Mouse (Mus musculus): ENCODE measurements around the gene Pipox. TPM values are rescaled to one million over a fixed set of nuclear protein-coding genes. Genes with fewer than 3 reads are reported as not detected.

Pipox gene
- polyA plus RNA-seq, 1 experiment from 2014 or later: 6.2 TPM

DNA sequence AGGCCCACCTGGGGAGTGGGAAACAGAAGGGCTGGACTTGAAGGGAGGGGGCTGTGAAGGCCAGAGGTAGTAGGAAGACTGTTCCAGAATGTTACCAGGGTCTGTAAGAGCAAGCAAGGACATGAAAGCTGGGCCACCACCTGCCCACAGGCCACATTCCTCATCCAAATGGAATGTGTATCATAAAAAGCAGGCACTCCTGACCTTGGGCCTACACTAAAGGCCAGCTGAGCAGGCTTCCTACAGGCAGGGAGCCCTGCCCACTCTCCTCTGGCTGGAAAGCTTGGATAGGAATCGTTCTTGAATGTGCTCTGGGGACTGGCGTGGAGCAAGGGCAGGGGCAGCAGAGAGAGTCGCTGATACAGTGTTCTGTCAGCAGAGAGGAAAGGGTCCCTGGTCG is 57.1 kb downstream of the Pipox start:
- 0 out of 2 replicates have a peak, but pooled peaks cover 5% of the 10 kb centered on the region for H3K27me3 ChIP-seq (ENCODE audit: control insufficient read depth, insufficient read depth, low read length)

DNA sequence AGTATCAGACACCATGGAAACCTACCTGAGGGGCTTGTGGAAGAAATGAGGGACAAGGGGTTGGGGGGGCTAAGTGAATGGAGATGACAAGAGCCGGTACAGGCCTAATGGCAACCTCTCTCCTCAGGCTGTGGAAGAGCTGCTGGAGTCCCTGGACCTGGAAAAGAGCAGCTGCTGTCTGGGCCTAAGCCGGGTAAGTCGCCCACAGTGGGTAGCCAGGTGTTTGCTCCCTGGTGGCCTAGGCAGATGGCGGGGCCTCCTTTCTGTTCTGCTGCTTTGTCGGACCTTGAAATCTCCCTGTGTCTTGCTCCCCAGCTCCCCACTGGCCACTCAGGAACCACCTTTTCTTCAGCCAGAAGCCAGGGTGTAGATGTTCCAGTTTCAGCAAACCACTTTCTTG is 57.6 kb downstream of the Pipox start:
- Histone ChIP-seq H3K36me3 (ENCODE audit: control insufficient read depth, insufficient read depth, low read length) (peaks cover 21% of the 10 kb centered on the region), H3K4me3 (ENCODE audit: low read length) (no peak overlapping the region), H3K27ac (ENCODE audit: low read depth, low read length) (no peak overlapping the region), H3K27me3 (ENCODE audit: control insufficient read depth, insufficient read depth, low read length) (0 out of 2 replicates have a peak, but pooled peaks cover 5% of the 10 kb centered on the region), H3K4me2 (replicated peaks; ENCODE audit: low read depth, low read length) (no peak overlapping the region), H3K9ac (ENCODE audit: low read depth, low read length) (no peak overlapping the region), H3K4me1 (ENCODE audit: control insufficient read depth, insufficient read depth, low read length) (0 out of 2 replicates have a peak, but pooled peaks cover 2% of the 10 kb centered on the region), H3K9me3 (ENCODE audit: control insufficient read depth, low read length) (no peaks in the 10 kb centered on the region)
- 88% methylated on average over 5 of the region's 5 CpGs for WGBS
- ATAC-seq (ENCODE audit: low FRiP score, low TSS enrichment): no peak

More for the DNA sequence above, 57.1 kb downstream of the Pipox start:
- Histone ChIP-seq H3K9ac (ENCODE audit: low read depth, low read length) (no peak overlapping the region), H3K36me3 (ENCODE audit: control insufficient read depth, insufficient read depth, low read length) (peaks cover 23% of the 10 kb centered on the region), H3K4me2 (replicated peaks; ENCODE audit: low read depth, low read length) (no peak overlapping the region), H3K4me1 (ENCODE audit: control insufficient read depth, insufficient read depth, low read length) (0 out of 2 replicates have a peak, but pooled peaks cover 3% of the 10 kb centered on the region), H3K4me3 (ENCODE audit: low read length) (no peak overlapping the region), H3K27ac (ENCODE audit: low read depth, low read length) (no peak overlapping the region), H3K9me3 (ENCODE audit: control insufficient read depth, low read length) (no peaks in the 10 kb centered on the region)
- ATAC-seq (ENCODE audit: low FRiP score, low TSS enrichment): no peak
- WGBS: 63% methylated on average over 4 of the region's 4 CpGs

DNA sequence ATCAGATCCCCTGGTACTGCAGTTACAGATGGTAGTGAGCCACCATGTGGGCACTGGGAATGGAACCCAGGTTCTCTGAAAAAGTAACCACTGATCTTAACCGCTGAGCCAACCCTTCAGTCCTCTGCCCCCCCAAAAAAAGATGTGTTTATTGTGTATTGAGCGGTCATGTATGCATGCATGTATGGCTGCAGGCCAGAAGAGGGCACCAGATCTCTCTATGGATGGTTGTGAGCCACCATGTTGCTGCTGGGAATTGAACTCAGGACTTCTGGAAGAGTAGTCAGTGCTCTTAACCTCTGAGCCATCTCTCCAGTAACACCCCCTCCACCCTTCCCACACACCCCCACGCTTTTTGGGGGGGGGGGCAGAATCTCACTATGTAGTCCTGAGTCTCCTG is 58.8 kb downstream of the Pipox start:
- no peak for ATAC-seq (ENCODE audit: low FRiP score, low TSS enrichment)
- no peak overlapping the region for H3K4me3 ChIP-seq (ENCODE audit: low read length)
- 0 out of 2 replicates have a peak, but pooled peaks cover 5% of the 10 kb centered on the region for H3K27me3 ChIP-seq (ENCODE audit: control insufficient read depth, insufficient read depth, low read length)
- H3K4me2 ChIP-seq (replicated peaks; ENCODE audit: low read depth, low read length): no peak overlapping the region
- no peaks in the 10 kb centered on the region for H3K9me3 ChIP-seq (ENCODE audit: control insufficient read depth, low read length)
- H3K4me1 ChIP-seq (ENCODE audit: control insufficient read depth, insufficient read depth, low read length): no peaks in the 10 kb centered on the region
- H3K36me3 ChIP-seq (ENCODE audit: control insufficient read depth, insufficient read depth, low read length): peaks cover 14% of the 10 kb centered on the region
- no peak overlapping the region for H3K9ac ChIP-seq (ENCODE audit: low read depth, low read length)
- WGBS: 86% methylated on average over 3 of the region's 3 CpGs
- H3K27ac ChIP-seq (ENCODE audit: low read depth, low read length): no peak overlapping the region

DNA sequence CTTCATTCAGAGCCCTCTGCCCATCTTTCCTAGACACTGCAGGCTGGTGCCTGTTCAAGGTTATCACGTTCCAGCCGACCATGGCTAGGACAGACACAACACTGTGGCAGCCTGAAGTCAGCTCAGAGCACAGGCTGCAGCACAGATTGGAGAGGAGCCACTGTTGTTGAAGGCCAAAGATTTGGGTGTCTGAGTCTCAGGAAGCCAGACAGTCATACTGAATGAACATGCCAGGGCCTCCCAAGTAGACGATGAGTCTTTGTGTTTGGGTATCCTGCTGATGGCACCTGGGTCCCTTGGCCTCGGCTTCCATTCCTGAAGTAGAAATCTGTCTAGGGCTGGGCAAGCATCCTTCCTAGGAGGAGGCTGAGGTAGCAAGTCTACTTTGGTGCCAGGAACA is 61.4 kb downstream of the Pipox start:
- Histone ChIP-seq H3K36me3 (ENCODE audit: control insufficient read depth, insufficient read depth, low read length) (peaks cover 24% of the 10 kb centered on the region), H3K4me1 (ENCODE audit: control insufficient read depth, insufficient read depth, low read length) (no peaks in the 10 kb centered on the region), H3K27me3 (ENCODE audit: control insufficient read depth, insufficient read depth, low read length) (no peaks in the 10 kb centered on the region), H3K27ac (ENCODE audit: low read depth, low read length) (no peak overlapping the region), H3K4me2 (replicated peaks; ENCODE audit: low read depth, low read length) (no peak overlapping the region), H3K9me3 (ENCODE audit: control insufficient read depth, low read length) (no peaks in the 10 kb centered on the region), H3K9ac (ENCODE audit: low read depth, low read length) (no peak overlapping the region), H3K4me3 (ENCODE audit: low read length) (no peak overlapping the region)
- 89% methylated on average over 4 of the region's 4 CpGs for WGBS
- no peak for ATAC-seq (ENCODE audit: low FRiP score, low TSS enrichment)

DNA sequence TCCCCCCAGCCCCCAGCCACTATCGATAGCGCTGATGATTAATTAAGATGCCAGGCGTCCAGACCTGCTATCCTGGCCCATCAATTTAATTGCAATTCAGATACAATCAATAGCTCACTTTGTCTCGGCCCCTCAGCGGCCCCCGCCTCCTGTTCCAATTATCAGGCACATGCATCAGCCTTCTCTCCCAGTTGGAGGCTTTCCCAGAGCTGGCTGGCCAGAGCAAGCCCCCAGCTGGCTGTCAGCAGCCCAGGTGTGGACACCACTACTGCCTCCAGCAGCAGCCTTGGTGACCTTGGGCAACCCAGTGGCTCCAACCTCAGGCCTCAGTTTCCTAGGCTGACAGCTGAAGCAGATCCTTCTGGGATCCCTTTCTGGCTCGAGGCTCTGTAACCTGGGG is 63.0 kb downstream of the Pipox start:
- no peaks in the 10 kb centered on the region for H3K4me1 ChIP-seq (ENCODE audit: control insufficient read depth, insufficient read depth, low read length)
- no peaks in the 10 kb centered on the region for H3K27me3 ChIP-seq (ENCODE audit: control insufficient read depth, insufficient read depth, low read length)
- H3K9ac ChIP-seq (ENCODE audit: low read depth, low read length): no peak overlapping the region
- H3K9me3 ChIP-seq (ENCODE audit: control insufficient read depth, low read length): no peaks in the 10 kb centered on the region
- ATAC-seq (ENCODE audit: low FRiP score, low TSS enrichment): no peak
- H3K27ac ChIP-seq (ENCODE audit: low read depth, low read length): no peak overlapping the region
- 69% methylated on average over 7 of the region's 7 CpGs for WGBS
- H3K36me3 ChIP-seq (ENCODE audit: control insufficient read depth, insufficient read depth, low read length): peaks cover 15% of the 10 kb centered on the region
- H3K4me2 ChIP-seq (replicated peaks; ENCODE audit: low read depth, low read length): no peak overlapping the region
- no peak overlapping the region for H3K4me3 ChIP-seq (ENCODE audit: low read length)

Other genes starting within 250 kb of the Pipox start
- gene Nufip2, start 207.9 kb downstream of the Pipox start, polyA plus RNA-seq (2014; fragmentation: Nextera tagmentation; extraction: Ambion mirVana): 9.2 and 9.7 TPM in 2 replicates
- not detected in 2 replicates for gene Cryba1, start 168.8 kb downstream of the Pipox start, polyA plus RNA-seq (2014; fragmentation: Nextera tagmentation; extraction: Ambion mirVana)
- 19.1 and 21.1 TPM in 2 replicates for gene Myo18a, start 130.8 kb downstream of the Pipox start, polyA plus RNA-seq (2014; fragmentation: Nextera tagmentation; extraction: Ambion mirVana)
- 0.92 and 1.4 TPM in 2 replicates for gene Gm10277, start 106.3 kb downstream of the Pipox start, polyA plus RNA-seq (2014; fragmentation: Nextera tagmentation; extraction: Ambion mirVana)
- not detected in 2 replicates for gene Sez6, start 36.7 kb upstream of the Pipox start, polyA plus RNA-seq (2014; fragmentation: Nextera tagmentation; extraction: Ambion mirVana)
- gene Phf12, start 88.7 kb upstream of the Pipox start, polyA plus RNA-seq (2014; fragmentation: Nextera tagmentation; extraction: Ambion mirVana): 16.1 and 22.6 TPM in 2 replicates
- gene Dhrs13, start 138.2 kb upstream of the Pipox start, polyA plus RNA-seq (2014; fragmentation: Nextera tagmentation; extraction: Ambion mirVana): 20.3 and 20.4 TPM in 2 replicates
- gene Flot2, start 143.8 kb upstream of the Pipox start, polyA plus RNA-seq (2014; fragmentation: Nextera tagmentation; extraction: Ambion mirVana): 25.6 and 45.7 TPM in 2 replicates
- 35.2 and 40.1 TPM in 2 replicates for gene Eral1, start 186.3 kb upstream of the Pipox start, polyA plus RNA-seq (2014; fragmentation: Nextera tagmentation; extraction: Ambion mirVana)
- gene Fam222b, start 200.6 kb upstream of the Pipox start, polyA plus RNA-seq (2014; fragmentation: Nextera tagmentation; extraction: Ambion mirVana): 15.3 and 16.9 TPM in 2 replicates